Mouse (Mus musculus) kidney, postnatal 0 days (tissue): ENCODE measurements around the gene Mrps18b. TPM values are rescaled to one million over a fixed set of nuclear protein-coding genes. Genes with fewer than 3 reads are reported as not detected.
A peak's percentile ranks its signal among the peaks of the same experiment; 100 is the strongest.

ENCODE experiments used
- ATAC-seq: fragments of 200-750 bp; cut with Nextera tagmentation; replicated peaks from 2 replicates; pipeline ENCODE4 v1.8.0; 2017; ENCODE audit warnings: low read depth, moderate number of reproducible peaks, moderate TSS enrichment, moderate library complexity; ENCODE audit not compliant: low FRiP score
- DNase-seq: peaks from one replicate; pipeline ENCODE4 v3.0.0-alpha.2; 2016; ENCODE audit warnings: low spot score
- H3K27ac ChIP-seq: fragments of 300-500 bp; sonication (generic); 2 replicates; pipeline ENCODE4 v1.5.1; 2014; ENCODE audit warnings: mild to moderate bottlenecking
- H3K27me3 ChIP-seq: fragments of 300-500 bp; sonication (generic); 2 replicates; pipeline ENCODE4 v1.6.1; 2014; ENCODE audit warnings: low read length, mixed read lengths; ENCODE audit not compliant: insufficient read depth
- H3K36me3 ChIP-seq: fragments of 300-500 bp; sonication (generic); 2 replicates; pipeline ENCODE4 v1.6.1; 2014; ENCODE audit warnings: low read length, mixed read lengths; ENCODE audit not compliant: insufficient read depth
- H3K4me1 ChIP-seq: fragments of 300-500 bp; sonication (generic); replicated peaks from 2 replicates; pipeline ENCODE4 v1.6.1; 2014; ENCODE audit warnings: antibody characterized with exemption, low read length, mixed read lengths; ENCODE audit not compliant: insufficient read depth
- H3K4me2 ChIP-seq: fragments of 300-500 bp; sonication (generic); 2 replicates; pipeline ENCODE4 v1.6.1; 2014; ENCODE audit warnings: mild to moderate bottlenecking, low read length, moderate library complexity, mixed read lengths
- H3K4me3 ChIP-seq: fragments of 300-500 bp; sonication (generic); replicated peaks from 2 replicates; pipeline ENCODE4 v1.5.1; 2014; ENCODE audit warnings: low read depth, low read length
- H3K9ac ChIP-seq: fragments of 300-500 bp; sonication (generic); 2 replicates; pipeline ENCODE4 v1.6.1; 2014; ENCODE audit warnings: low read depth, low read length
- H3K9me3 ChIP-seq: fragments of 300-500 bp; sonication (generic); replicated peaks from 2 replicates; pipeline ENCODE4 v1.6.1; 2016; ENCODE audit warnings: low read length, inconsistent platforms, mixed read lengths
- CTCF ChIP-seq: IDR thresholded peaks from 2 replicates; pipeline ENCODE4 v1.5.1; 2016; ENCODE audit warnings: antibody characterized with exemption, low read depth, mild to moderate bottlenecking, moderate library complexity
- whole genome bisulfite sequencing: fragments of 180-500 bp; shearing (Covaris S2); extraction: QIAGEN DNeasy Blood & Tissue Kit; methylation state at CpG from one replicate; pipeline ENCODE4 v1.1.7; 2014; 5-methylcytosine and 5-hydroxymethylcytosine counted together
- polyA plus RNA-seq: library from polyadenylated mRNA; unstranded; fragments of >200 nt; fragmentation: Nextera tagmentation; extraction: Ambion mirVana; gene quantifications from 2 replicates; pipeline ENCODE4 v1.2.1, GENCODE M21; 2015

The Mrps18b gene
- polyA plus RNA-seq, 1 experiment from 2014 or later, result 94.7 TPM

DNA sequence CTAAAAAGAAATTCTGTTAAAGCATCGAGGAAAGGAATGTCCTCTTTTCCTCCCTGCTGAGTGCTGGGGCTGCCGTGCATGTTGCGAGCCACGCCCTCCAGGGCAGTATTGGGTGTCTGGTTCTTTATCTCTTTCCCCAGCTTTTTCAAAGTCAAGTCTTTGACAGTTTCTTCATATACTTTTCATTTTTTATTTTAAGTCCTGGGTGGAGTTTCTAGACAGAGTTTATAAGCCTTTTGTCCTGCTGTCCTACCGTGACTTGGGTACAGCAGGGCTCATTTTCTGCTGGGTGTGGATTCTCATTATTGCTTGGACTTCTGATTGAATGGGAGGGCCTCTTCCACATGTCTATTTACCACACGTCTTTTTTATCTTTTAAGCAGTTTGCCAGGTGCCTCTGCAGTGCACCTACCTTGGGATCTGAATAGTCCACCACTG lies 3.7 kb upstream of the Mrps18b start:
- Histone ChIP-seq H3K4me3 (peak overlapping the region; percentile 66; the same call in 1 of the 2 replicates), H3K4me2 (peak overlapping the region; percentile 65), H3K4me1 (peaks cover 22% of the 10 kb centered on the region; the same call in 1 of the 2 replicates), H3K9ac (peak overlapping the region; percentile 96; the same call in 1 of the 2 replicates), H3K36me3 (peaks cover 18% of the 10 kb centered on the region; the same call in 1 of the 2 replicates), H3K27ac (peak overlapping the region; percentile 98), H3K9me3 (no peaks in the 10 kb centered on the region), H3K27me3 (no peaks in the 10 kb centered on the region)
- no peak for TF ChIP-seq CTCF
- WGBS, result 34% methylated on average over 6 of the region's 6 CpGs
- peak; percentile 40 for DNase-seq
- ATAC-seq, result no peak

DNA sequence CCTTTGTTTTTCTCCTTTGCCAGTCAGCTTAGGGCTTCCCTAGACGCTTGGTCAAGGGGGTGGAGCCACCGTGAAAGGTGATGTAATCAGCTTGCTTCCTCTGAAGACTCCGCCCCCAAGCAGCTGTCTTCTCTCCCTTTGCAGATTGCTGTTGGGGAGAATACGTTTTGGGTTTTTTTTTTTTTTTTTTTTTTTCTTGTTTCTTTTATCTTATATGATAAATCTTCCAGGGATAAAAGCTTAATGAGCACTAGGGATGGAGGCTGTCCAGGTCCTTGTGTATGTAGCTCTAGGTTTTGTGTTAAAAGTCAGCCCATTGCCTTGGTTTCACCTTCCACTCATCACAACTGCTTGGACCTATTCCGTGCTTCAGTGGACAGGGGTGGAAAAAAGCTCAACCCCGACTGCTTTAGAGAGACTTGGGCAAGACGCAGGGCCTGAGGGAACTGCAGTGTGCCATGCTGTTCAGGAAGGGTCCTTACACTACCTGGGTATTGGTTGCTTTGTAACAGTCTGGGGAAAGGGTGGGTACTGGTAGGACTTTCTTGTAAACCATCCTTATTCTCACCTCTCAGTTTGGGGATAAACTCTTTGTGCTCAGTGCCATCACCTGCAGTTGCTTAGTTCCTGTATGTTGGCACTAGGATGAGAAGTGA lies 3.0 kb upstream of the Mrps18b start:
- no peak for TF ChIP-seq CTCF
- Histone ChIP-seq H3K4me3 (peak overlapping the region; percentile 66), H3K9me3 (no peaks in the 10 kb centered on the region), H3K4me2 (peak overlapping the region; percentile 65), H3K27me3 (no peaks in the 10 kb centered on the region), H3K36me3 (peaks cover 16% of the 10 kb centered on the region; the same call in 1 of the 2 replicates), H3K4me1 (peaks cover 22% of the 10 kb centered on the region; the same call in 1 of the 2 replicates), H3K9ac (peak overlapping the region; percentile 96), H3K27ac (peak overlapping the region; percentile 98)
- DNase-seq, result peak; percentile 99
- peak; percentile 36 for ATAC-seq
- WGBS, result 6% methylated on average over 7 of the region's 7 CpGs

DNA sequence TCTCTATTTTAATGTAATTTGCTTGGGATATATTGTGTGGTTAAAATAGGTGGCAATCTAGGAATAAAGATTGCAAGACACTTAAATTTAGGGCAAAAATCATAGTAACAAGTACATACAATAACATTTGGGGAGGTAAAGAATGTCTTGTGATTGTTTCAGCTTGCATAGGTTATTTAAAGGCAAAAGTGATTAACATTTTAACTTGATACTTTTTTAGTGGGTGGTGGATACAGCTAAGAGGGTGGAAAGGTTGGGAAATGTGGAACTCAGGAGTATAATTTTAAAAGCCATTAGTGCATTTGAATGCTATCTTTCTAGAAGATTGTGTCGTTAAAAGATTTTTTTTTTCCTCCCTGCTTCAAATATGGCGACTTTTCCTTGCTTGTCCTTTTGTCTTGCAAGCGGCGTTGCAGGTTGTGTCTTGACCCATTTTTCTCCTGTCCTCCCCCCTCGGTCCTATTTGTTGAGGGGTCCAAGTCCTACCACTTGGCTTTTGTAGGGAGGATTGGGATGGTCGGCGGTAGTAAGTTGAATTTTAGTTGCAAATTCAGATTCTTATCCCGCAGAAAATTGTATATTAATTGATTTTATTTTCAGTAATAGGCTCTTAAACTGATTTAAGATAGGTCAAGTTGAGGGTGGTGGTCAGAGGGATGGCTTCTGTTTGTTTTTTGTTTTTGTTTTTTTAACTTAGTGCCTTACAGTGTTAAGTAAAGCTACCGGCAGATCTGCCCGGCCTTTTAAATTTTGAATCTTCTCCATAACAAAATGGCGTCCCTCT lies 2.3 kb upstream of the Mrps18b start:
- 0% methylated on average over 11 of the region's 11 CpGs for WGBS
- no peak for ATAC-seq
- peak overlapping the region; percentile 98 for H3K27ac ChIP-seq
- no peak for TF ChIP-seq CTCF
- H3K9ac ChIP-seq, result peak overlapping the region; percentile 96
- peak overlapping the region; percentile 65 for H3K4me2 ChIP-seq
- peak; percentile 83 for DNase-seq
- peak overlapping the region; percentile 66 for H3K4me3 ChIP-seq
- peaks cover 22% of the 10 kb centered on the region; the same call in 1 of the 2 replicates for H3K4me1 ChIP-seq
- H3K9me3 ChIP-seq, result no peaks in the 10 kb centered on the region
- peaks cover 9% of the 10 kb centered on the region; the same call in 1 of the 2 replicates for H3K36me3 ChIP-seq
- no peaks in the 10 kb centered on the region for H3K27me3 ChIP-seq

DNA sequence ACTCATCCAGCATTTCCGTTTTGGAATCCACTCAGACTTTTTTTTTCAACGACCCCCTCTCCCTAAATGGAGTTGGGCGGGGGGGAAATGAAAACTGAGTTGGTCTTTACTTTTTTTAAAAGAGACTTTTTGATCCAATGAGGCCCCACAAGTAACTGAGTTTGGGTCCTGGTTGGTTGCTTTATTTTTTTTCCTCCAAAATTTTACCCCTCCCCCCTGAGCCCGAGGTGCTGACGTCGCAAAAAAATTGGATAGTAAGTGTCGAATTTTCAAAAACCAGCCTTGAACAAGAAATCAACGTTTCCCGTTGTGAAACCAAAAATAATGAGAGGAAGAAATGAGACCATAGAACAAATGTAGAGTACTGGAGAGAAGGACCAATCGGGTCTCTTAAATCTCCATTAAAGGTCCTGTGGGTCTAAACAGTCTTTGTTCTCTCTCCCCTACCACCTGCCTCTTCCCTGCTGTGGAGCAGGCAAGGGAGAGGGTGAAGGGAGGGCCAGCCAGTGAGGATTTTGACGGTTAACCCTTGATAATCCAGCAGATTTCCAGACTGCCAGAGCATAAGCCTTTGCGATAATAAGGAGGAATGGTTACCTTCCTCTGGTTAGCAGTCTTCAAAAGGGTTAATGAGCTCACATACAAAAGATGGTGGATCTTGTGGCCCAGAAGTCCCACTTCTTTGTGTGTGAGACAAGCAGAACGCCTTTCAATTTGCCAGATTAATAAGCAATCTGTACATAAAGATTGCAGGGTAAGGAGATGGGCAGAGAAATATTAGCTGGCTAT lies 1.5 kb upstream of the Mrps18b start:
- Histone ChIP-seq H3K9me3 (no peaks in the 10 kb centered on the region), H3K4me3 (peak overlapping the region; percentile 66), H3K27ac (peak overlapping the region; percentile 98), H3K9ac (peak overlapping the region; percentile 96), H3K27me3 (no peaks in the 10 kb centered on the region), H3K4me1 (peaks cover 22% of the 10 kb centered on the region; the same call in 1 of the 2 replicates), H3K36me3 (0 out of 2 replicates have a peak, but pooled peaks cover 11% of the 10 kb centered on the region), H3K4me2 (peak overlapping the region; percentile 65)
- DNase-seq, result peak; percentile 85
- WGBS, result under 1% methylated on average over 13 of the region's 13 CpGs
- ATAC-seq, result no peak
- TF ChIP-seq CTCF, result no peak

DNA sequence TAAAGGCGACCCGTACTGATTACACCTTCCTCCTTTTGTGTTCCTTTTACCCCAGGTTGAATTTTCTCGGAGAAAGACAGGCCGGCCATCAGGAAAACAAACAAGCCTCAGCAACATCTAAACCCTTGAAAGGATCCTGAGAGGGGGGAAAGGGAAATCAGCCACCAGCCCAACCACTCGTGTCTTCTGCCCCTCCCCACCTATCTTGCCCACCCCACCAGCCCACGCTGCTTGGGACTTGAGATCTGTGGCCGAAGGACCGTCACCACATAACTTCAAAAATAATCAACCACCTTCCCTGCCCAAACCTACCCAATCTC lies 914 bp upstream of the Mrps18b start:
- DNase-seq, result peak; percentile 39
- H3K27ac ChIP-seq, result peak overlapping the region; percentile 98
- ATAC-seq, result no peak
- H3K4me1 ChIP-seq, result peaks cover 22% of the 10 kb centered on the region; the same call in 1 of the 2 replicates
- no peak for TF ChIP-seq CTCF
- peak overlapping the region; percentile 65 for H3K4me2 ChIP-seq
- H3K36me3 ChIP-seq, result 0 out of 2 replicates have a peak, but pooled peaks cover 16% of the 10 kb centered on the region
- peak overlapping the region; percentile 66 for H3K4me3 ChIP-seq
- H3K27me3 ChIP-seq, result no peaks in the 10 kb centered on the region
- H3K9me3 ChIP-seq, result no peaks in the 10 kb centered on the region
- H3K9ac ChIP-seq, result peak overlapping the region; percentile 96
- under 1% methylated on average over 8 of the region's 8 CpGs for WGBS
